Mouse (Mus musculus) hematopoietic stem cell, adult 5-6 weeks (primary cell): ENCODE results near the gene Trappc6a. TPM values are rescaled to one million over a fixed set of nuclear protein-coding genes. Genes with fewer than 3 reads are reported as not detected.

Experiments
- total RNA-seq: library from RNA; stranded (forward); fragments of 172-1452, 232-1000 nt; gene quantifications from 2 replicates; pipeline ENCODE4 v1.2.3, GENCODE M21; 2017

Gene Trappc6a
- total RNA-seq, 1 experiment from 2014 or later, result 24.2 TPM

Other genes starting within 250 kb of the Trappc6a start
- gene Vasp, start 236.6 kb upstream of the Trappc6a start, total RNA-seq, result 99.8 and 117 TPM in 2 replicates
- gene Ppm1n, start 228.3 kb upstream of the Trappc6a start, total RNA-seq, result 0.25 TPM in 1 of 2 replicates, not detected in the other
- not detected in 2 replicates for gene Rtn2, start 225.8 kb upstream of the Trappc6a start, total RNA-seq
- gene Fosb, start 198.3 kb upstream of the Trappc6a start, total RNA-seq, result 190 and 280 TPM in 2 replicates
- gene Ercc1, start 163.6 kb upstream of the Trappc6a start, total RNA-seq, result 20.0 and 28.0 TPM in 2 replicates
- gene Cd3eap, start 148.9 kb upstream of the Trappc6a start, total RNA-seq, result 20.9 and 23.6 TPM in 2 replicates
- 0.25 and 0.60 TPM in 2 replicates for gene Ppp1r13l, start 148.6 kb upstream of the Trappc6a start, total RNA-seq
- 32.3 and 42.5 TPM in 2 replicates for gene Ercc2, start 126.4 kb upstream of the Trappc6a start, total RNA-seq
- 1.5 and 2.6 TPM in 2 replicates for gene Klc3, start 104.3 kb upstream of the Trappc6a start, total RNA-seq
- gene Ckm, start 103.6 kb upstream of the Trappc6a start, total RNA-seq, result 0.25 and 0.31 TPM in 2 replicates
- gene Mark4, start 49.6 kb upstream of the Trappc6a start, total RNA-seq, result 6.4 and 11.8 TPM in 2 replicates
- 2.2 and 3.8 TPM in 2 replicates for gene Exoc3l2, start 45.1 kb upstream of the Trappc6a start, total RNA-seq
- 1.4 and 2.1 TPM in 2 replicates for gene Bloc1s3, start within 50 bp of the Trappc6a start, total RNA-seq
- gene Nkpd1, start 9.4 kb downstream of the Trappc6a start, total RNA-seq, result 0.44 TPM in 1 of 2 replicates, not detected in the other
- gene Ppp1r37, start 54.7 kb downstream of the Trappc6a start, total RNA-seq, result 12.2 and 16.3 TPM in 2 replicates
- gene Zfp296, start 68.9 kb downstream of the Trappc6a start, total RNA-seq, result 5.3 and 5.9 TPM in 2 replicates
- 35.4 and 44.9 TPM in 2 replicates for gene Gemin7, start 69.2 kb downstream of the Trappc6a start, total RNA-seq
- gene Clasrp, start 96.1 kb downstream of the Trappc6a start, total RNA-seq, result 40.1 and 51.3 TPM in 2 replicates
- gene Relb, start 121.0 kb downstream of the Trappc6a start, total RNA-seq, result 8.7 and 12.4 TPM in 2 replicates
- gene Clptm1, start 156.6 kb downstream of the Trappc6a start, total RNA-seq, result 21.4 and 26.4 TPM in 2 replicates
- 6.1 TPM in 1 of 2 replicates, not detected in the other for gene Apoc2, start 169.5 kb downstream of the Trappc6a start, total RNA-seq
- gene Gm44805, start 173.0 kb downstream of the Trappc6a start, total RNA-seq, result not detected in 2 replicates
- gene Apoc4, start 173.1 kb downstream of the Trappc6a start, total RNA-seq, result not detected in 2 replicates
- gene Apoc1, start 184.3 kb downstream of the Trappc6a start, total RNA-seq, result not detected in 2 replicates
- gene Apoe, start 190.8 kb downstream of the Trappc6a start, total RNA-seq, result 167 and 314 TPM in 2 replicates
- gene Tomm40, start 207.0 kb downstream of the Trappc6a start, total RNA-seq, result 24.6 and 29.0 TPM in 2 replicates
- gene Nectin2, start 242.1 kb downstream of the Trappc6a start, total RNA-seq, result 2.0 and 3.8 TPM in 2 replicates